Mouse (Mus musculus) neural tube, embryonic 11.5 days (tissue): ENCODE measurements around the gene Gm10273. TPM values are rescaled to one million over a fixed set of nuclear protein-coding genes. Genes with fewer than 3 reads are reported as not detected.

ENCODE experiments used
- ATAC-seq: fragments of 200-750 bp; cut with Nextera tagmentation; 2 replicates; pipeline ENCODE4 v1.8.0; 2017; ENCODE audit warnings: moderate number of reproducible peaks, mild to moderate bottlenecking, moderate TSS enrichment, moderate library complexity; ENCODE audit not compliant: insufficient read depth, low FRiP score, low TSS enrichment
- DNase-seq: peaks from one replicate; pipeline ENCODE4 v3.0.0-alpha.2; 2015; ENCODE audit warnings: low spot score
- H3K27ac ChIP-seq: fragments of 300-500 bp; sonication (generic); 2 replicates; pipeline ENCODE4 v1.5.1; 2014; ENCODE audit warnings: low read depth, mild to moderate bottlenecking, low read length
- H3K27me3 ChIP-seq: fragments of 300-500 bp; sonication (generic); 2 replicates; pipeline ENCODE4 v1.6.1; 2014; ENCODE audit warnings: mild to moderate bottlenecking, low read length, mixed read lengths; ENCODE audit not compliant: control insufficient read depth, insufficient read depth
- H3K36me3 ChIP-seq: fragments of 300-500 bp; sonication (generic); 2 replicates; pipeline ENCODE4 v1.6.1; 2014; ENCODE audit warnings: mild to moderate bottlenecking, low read length, moderate library complexity, mixed read lengths; ENCODE audit not compliant: control insufficient read depth, insufficient read depth
- H3K4me1 ChIP-seq: fragments of 300-500 bp; sonication (generic); 2 replicates; pipeline ENCODE4 v1.6.1; 2014; ENCODE audit warnings: low read length, mixed read lengths; ENCODE audit not compliant: control insufficient read depth, insufficient read depth
- H3K4me2 ChIP-seq: fragments of 300-500 bp; sonication (generic); 2 replicates; pipeline ENCODE4 v1.6.1; 2014; ENCODE audit warnings: low read depth, mild to moderate bottlenecking, moderate library complexity
- H3K4me3 ChIP-seq: fragments of 300-500 bp; sonication (generic); 2 replicates; pipeline ENCODE4 v1.5.1; 2014; ENCODE audit warnings: low read depth, low read length
- H3K9ac ChIP-seq: fragments of 300-500 bp; sonication (generic); 2 replicates; pipeline ENCODE4 v1.6.1; 2014; ENCODE audit warnings: mild to moderate bottlenecking, low read length
- H3K9me3 ChIP-seq: fragments of 300-500 bp; sonication (generic); 2 replicates; pipeline ENCODE4 v1.6.1; 2016; ENCODE audit warnings: low read length; ENCODE audit not compliant: control insufficient read depth
- WGBS: fragments of 180-500 bp; shearing (Covaris S2); extraction: QIAGEN DNeasy Blood & Tissue Kit; methylation state at CpG from one replicate; pipeline ENCODE4 v1.1.7; 2014; 5-methylcytosine and 5-hydroxymethylcytosine counted together
- polyA plus RNA-seq: library from polyadenylated mRNA; unstranded; fragments of >200 nt; fragmentation: Nextera tagmentation; extraction: Ambion mirVana; gene quantifications from 2 replicates; pipeline ENCODE4 v1.2.1, GENCODE M21; 2014

The Gm10273 gene
- polyA plus RNA-seq, 1 experiment from 2014 or later, result 16.1 TPM

- WGBS, result 90% methylated on average over 4 of the region's 4 CpGs
- H3K4me1 ChIP-seq, result no peaks in the 10 kb centered on the region
- no peaks in the 10 kb centered on the region for H3K27me3 ChIP-seq
- ATAC-seq (no peak), DNase-seq (no peak)
- no peak overlapping the region for H3K27ac ChIP-seq
- H3K4me3 ChIP-seq, result no peak overlapping the region
- H3K9ac ChIP-seq, result no peak overlapping the region
- H3K4me2 ChIP-seq, result no peak overlapping the region
- no peaks in the 10 kb centered on the region for H3K9me3 ChIP-seq
- H3K36me3 ChIP-seq, result no peaks in the 10 kb centered on the region
These were observed 18.3 kb downstream of the Gm10273 start for GRCm38 (mm10) chr10:59413711-59414110.

- Histone ChIP-seq H3K27me3 (no peaks in the 10 kb centered on the region), H3K36me3 (no peaks in the 10 kb centered on the region), H3K4me3 (no peak overlapping the region), H3K27ac (no peak overlapping the region), H3K9ac (no peak overlapping the region), H3K4me1 (no peaks in the 10 kb centered on the region), H3K4me2 (no peak overlapping the region), H3K9me3 (no peaks in the 10 kb centered on the region)
- DNase-seq (no peak), ATAC-seq (no peak)
- 87% methylated on average over 3 of the region's 3 CpGs for WGBS
These were observed 21.2 kb downstream of the Gm10273 start for GRCm38 (mm10) chr10:59416623-59417022.

- no peak for ATAC-seq
These were observed 24.1 kb downstream of the Gm10273 start for GRCm38 (mm10) chr10:59419516-59419915.

GRCm38 (mm10) chr10:59424453-59424852 lies 29.0 kb downstream of the Gm10273 start:
- Histone ChIP-seq H3K27ac (no peak overlapping the region), H3K4me2 (no peak overlapping the region), H3K4me3 (no peak overlapping the region), H3K36me3 (no peaks in the 10 kb centered on the region), H3K27me3 (no peaks in the 10 kb centered on the region), H3K9me3 (no peaks in the 10 kb centered on the region), H3K9ac (no peak overlapping the region), H3K4me1 (no peaks in the 10 kb centered on the region)
- WGBS, result 80% methylated on average over 3 of the region's 3 CpGs
- DNase-seq (no peak), ATAC-seq (no peak)

More at GRCm38 (mm10) chr10:59419516-59419915, 24.1 kb downstream of the Gm10273 start:
- Histone ChIP-seq H3K36me3 (no peaks in the 10 kb centered on the region), H3K9me3 (no peaks in the 10 kb centered on the region), H3K4me3 (no peak overlapping the region), H3K4me2 (no peak overlapping the region), H3K27ac (no peak overlapping the region), H3K27me3 (no peaks in the 10 kb centered on the region), H3K9ac (no peak overlapping the region), H3K4me1 (no peaks in the 10 kb centered on the region)
- WGBS, result 88% methylated on average over 4 of the region's 4 CpGs
- no peak for DNase-seq

- ATAC-seq (no peak), DNase-seq (no peak)
- Histone ChIP-seq H3K36me3 (no peaks in the 10 kb centered on the region), H3K27ac (no peak overlapping the region), H3K9ac (no peak overlapping the region), H3K4me3 (no peak overlapping the region), H3K4me1 (no peaks in the 10 kb centered on the region; the same call in 1 of the 2 replicates), H3K9me3 (no peaks in the 10 kb centered on the region), H3K27me3 (no peaks in the 10 kb centered on the region), H3K4me2 (no peak overlapping the region)
- 91% methylated on average over 7 of the region's 7 CpGs for WGBS
These were observed 29.9 kb downstream of the Gm10273 start for GRCm38 (mm10) chr10:59425369-59425768.

GRCm38 (mm10) chr10:59426371-59426770 lies 30.9 kb downstream of the Gm10273 start:
- no peaks in the 10 kb centered on the region for H3K9me3 ChIP-seq
- no peak overlapping the region for H3K9ac ChIP-seq
- H3K4me2 ChIP-seq, result no peak overlapping the region
- H3K27ac ChIP-seq, result no peak overlapping the region
- ATAC-seq (no peak), DNase-seq (no peak)
- no peaks in the 10 kb centered on the region for H3K27me3 ChIP-seq
- no peak overlapping the region for H3K4me3 ChIP-seq
- no peaks in the 10 kb centered on the region; the same call in 1 of the 2 replicates for H3K4me1 ChIP-seq
- WGBS, result 75% methylated on average over 3 of the region's 4 CpGs
- no peaks in the 10 kb centered on the region for H3K36me3 ChIP-seq

GRCm38 (mm10) chr10:59429448-59430135 lies 34.2 kb downstream of the Gm10273 start:
- DNase-seq, result no peak
- Histone ChIP-seq H3K4me2 (no peak overlapping the region), H3K36me3 (no peaks in the 10 kb centered on the region), H3K4me1 (no peaks in the 10 kb centered on the region; the same call in 1 of the 2 replicates), H3K9ac (no peak overlapping the region), H3K27me3 (no peaks in the 10 kb centered on the region), H3K27ac (no peak overlapping the region), H3K9me3 (no peaks in the 10 kb centered on the region), H3K4me3 (no peak overlapping the region)
- no peak for ATAC-seq
- WGBS, result 80% methylated on average over 16 of the region's 16 CpGs

GRCm38 (mm10) chr10:59430701-59431218 lies 35.3 kb downstream of the Gm10273 start:
- no peaks in the 10 kb centered on the region for H3K9me3 ChIP-seq
- DNase-seq (no peak), ATAC-seq (no peak)
- no peak overlapping the region for H3K4me2 ChIP-seq
- H3K4me3 ChIP-seq, result no peak overlapping the region
- H3K4me1 ChIP-seq, result no peaks in the 10 kb centered on the region; the same call in 1 of the 2 replicates
- H3K9ac ChIP-seq, result no peak overlapping the region
- H3K27me3 ChIP-seq, result no peaks in the 10 kb centered on the region
- WGBS, result 82% methylated on average over 6 of the region's 6 CpGs
- H3K36me3 ChIP-seq, result no peaks in the 10 kb centered on the region
- no peak overlapping the region for H3K27ac ChIP-seq

GRCm38 (mm10) chr10:59435746-59436145 lies 40.3 kb downstream of the Gm10273 start:
- Histone ChIP-seq H3K27me3 (no peaks in the 10 kb centered on the region), H3K4me2 (no peak overlapping the region), H3K4me1 (no peaks in the 10 kb centered on the region), H3K4me3 (no peak overlapping the region), H3K36me3 (no peaks in the 10 kb centered on the region), H3K27ac (no peak overlapping the region), H3K9me3 (no peaks in the 10 kb centered on the region), H3K9ac (no peak overlapping the region)
- no peak for DNase-seq
- no peak for ATAC-seq
- 95% methylated on average over 18 of the region's 18 CpGs for WGBS
